Mouse (Mus musculus) spleen, adult 2 months (tissue): Measurements from ENCODE around the gene Rad50. TPM values are rescaled to one million over a fixed set of nuclear protein-coding genes. Genes with fewer than 3 reads are reported as not detected.

Experiments used
- DNase-seq, 2 experiments: peaks; one replicate each; pipeline versions ENCODE4 v3.0.0 to v3.0.0-alpha.2; 2012 to 2021; ENCODE audit warnings: low spot score in 2 of 2, low read depth in 1 of 2
- H3K27ac ChIP-seq: fragments of 200-500 bp; 2 replicates; pipeline ENCODE4 v1.5.1; 2012; ENCODE audit warnings: low read length, inconsistent platforms; ENCODE audit not compliant: insufficient read depth
- H3K27me3 ChIP-seq: fragments of 200-500 bp; 2 replicates; pipeline ENCODE4 v1.6.1; 2012; ENCODE audit warnings: mild to moderate bottlenecking, moderate library complexity, low read length, inconsistent platforms; ENCODE audit not compliant: control insufficient read depth, insufficient read depth
- H3K36me3 ChIP-seq: fragments of 200-500 bp; 2 replicates; pipeline ENCODE4 v1.6.1; 2012; ENCODE audit warnings: mild to moderate bottlenecking, low read length, inconsistent platforms; ENCODE audit not compliant: control insufficient read depth, insufficient read depth
- H3K4me1 ChIP-seq: fragments of 200-500 bp; 2 replicates; pipeline ENCODE4 v1.6.1; 2011; ENCODE audit warnings: inconsistent platforms; ENCODE audit not compliant: control insufficient read depth, insufficient read depth, insufficient read length
- H3K4me3 ChIP-seq: fragments of 200-500 bp; 2 replicates; pipeline ENCODE4 v1.5.1; 2011; ENCODE audit warnings: mild to moderate bottlenecking, inconsistent platforms; ENCODE audit not compliant: insufficient read depth, insufficient read length; ENCODE audit errors: extremely low read depth
- CTCF ChIP-seq: fragments of 200-500 bp; IDR thresholded peaks from 2 replicates; pipeline ENCODE4 v1.5.1; 2011; ENCODE audit warnings: mild to moderate bottlenecking, inconsistent platforms; ENCODE audit not compliant: insufficient read depth, insufficient read length, insufficient replicate concordance; ENCODE audit errors: extremely low read depth
- POLR2A ChIP-seq: fragments of 200-500 bp; IDR thresholded peaks from 2 replicates; pipeline ENCODE4 v1.6.1; 2011; ENCODE audit warnings: low read depth, low read length, inconsistent platforms
- WGBS: fragments of 180-500 bp; shearing (Covaris S2); methylation state at CpG from one replicate; pipeline ENCODE4 v1.1.7; 2018; 5-methylcytosine and 5-hydroxymethylcytosine counted together
- polyA plus RNA-seq: library from polyadenylated mRNA; depleted of rRNA; stranded (reverse); fragments of >200 nt; gene quantifications from 2 replicates; pipeline ENCODE4 v1.2.3, GENCODE M21; 2012

Gene Rad50
- polyA plus RNA-seq, 1 experiment = 4.1 TPM

GRCm38 (mm10) chr11:53626802-53627373, 80.2 kb downstream of the Rad50 start:
- no peak for TF ChIP-seq POLR2A
- TF ChIP-seq CTCF = no peak
- WGBS = 81% methylated on average over 17 of the region's 17 CpGs
- DNase-seq = no peak
- Histone ChIP-seq H3K4me1 (no peaks in the 10 kb centered on the region), H3K36me3 (no peaks in the 10 kb centered on the region), H3K4me3 (no peak overlapping the region), H3K27me3 (no peaks in the 10 kb centered on the region), H3K27ac (no peak overlapping the region)

GRCm38 (mm10) chr11:53624124-53624523, 83.0 kb downstream of the Rad50 start:
- Histone ChIP-seq H3K27ac (no peak overlapping the region), H3K4me1 (no peaks in the 10 kb centered on the region), H3K27me3 (no peaks in the 10 kb centered on the region), H3K36me3 (no peaks in the 10 kb centered on the region), H3K4me3 (no peak overlapping the region)
- TF ChIP-seq POLR2A = no peak
- WGBS = 98% methylated on average over 2 of the region's 2 CpGs
- no peak for DNase-seq

- Histone ChIP-seq H3K27me3 (no peaks in the 10 kb centered on the region), H3K36me3 (no peaks in the 10 kb centered on the region), H3K4me3 (no peak overlapping the region), H3K4me1 (no peaks in the 10 kb centered on the region), H3K27ac (no peak overlapping the region)
- WGBS = 82% methylated on average over 9 of the region's 9 CpGs
- TF ChIP-seq POLR2A (no peak), CTCF (no peak)
- no peak for DNase-seq
Observed at GRCm38 (mm10) chr11:53623573-53623972, 83.5 kb downstream of the Rad50 start.

- no peak for DNase-seq
- no peak overlapping the region for H3K4me3 ChIP-seq
- H3K27ac ChIP-seq = no peak overlapping the region
- H3K4me1 ChIP-seq = no peaks in the 10 kb centered on the region
- H3K36me3 ChIP-seq = no peaks in the 10 kb centered on the region
- WGBS = 34% methylated on average over 6 of the region's 6 CpGs
- H3K27me3 ChIP-seq = no peaks in the 10 kb centered on the region
- no peak for TF ChIP-seq POLR2A
- no peak for TF ChIP-seq CTCF
Observed at GRCm38 (mm10) chr11:53622440-53622806, 84.7 kb downstream of the Rad50 start.

- WGBS = 78% methylated on average over 11 of the region's 11 CpGs
- no peaks in the 10 kb centered on the region for H3K27me3 ChIP-seq
- no peak overlapping the region for H3K4me3 ChIP-seq
- no peak for TF ChIP-seq CTCF
- DNase-seq = no peak
- H3K36me3 ChIP-seq = no peaks in the 10 kb centered on the region
- H3K4me1 ChIP-seq = no peaks in the 10 kb centered on the region
- no peak overlapping the region for H3K27ac ChIP-seq
Observed at GRCm38 (mm10) chr11:53621582-53622439, 85.3 kb downstream of the Rad50 start.

GRCm38 (mm10) chr11:53620094-53620493, 87.0 kb downstream of the Rad50 start:
- Histone ChIP-seq H3K36me3 (no peaks in the 10 kb centered on the region), H3K27me3 (no peaks in the 10 kb centered on the region), H3K4me3 (no peak overlapping the region), H3K27ac (no peak overlapping the region), H3K4me1 (no peaks in the 10 kb centered on the region)
- 82% methylated on average over 4 of the region's 4 CpGs for WGBS
- TF ChIP-seq CTCF (no peak), POLR2A (no peak)
- no peak for DNase-seq

GRCm38 (mm10) chr11:53619428-53619827, 87.7 kb downstream of the Rad50 start:
- no peak overlapping the region for H3K27ac ChIP-seq
- H3K36me3 ChIP-seq = no peaks in the 10 kb centered on the region
- no peak for DNase-seq
- no peak overlapping the region for H3K4me3 ChIP-seq
- TF ChIP-seq POLR2A = no peak
- no peak for TF ChIP-seq CTCF
- no peaks in the 10 kb centered on the region for H3K27me3 ChIP-seq
- 73% methylated on average over 6 of the region's 6 CpGs for WGBS
- no peaks in the 10 kb centered on the region for H3K4me1 ChIP-seq
